Mouse (Mus musculus) testis, adult 2 months (tissue): ENCODE data around the gene Rcn2.

Experiments
- CTCF ChIP-seq: fragments of 200-500 bp; IDR thresholded peaks from 2 replicates; pipeline ENCODE4 v1.5.1; 2012; ENCODE audit warnings: low read depth, mild to moderate bottlenecking, inconsistent platforms, low read length, moderate library complexity; ENCODE audit not compliant: control insufficient read depth, insufficient read depth, insufficient replicate concordance
- POLR2A ChIP-seq: fragments of 200-500 bp; IDR thresholded peaks from 2 replicates; pipeline ENCODE4 v1.6.1; 2012; ENCODE audit warnings: low read depth, mild to moderate bottlenecking, inconsistent platforms, low read length, moderate library complexity; ENCODE audit not compliant: control insufficient read depth

GRCm38 (mm10) chr9:56065011-56065410 is 23.4 kb downstream of the Rcn2 start:
- no peak for TF ChIP-seq CTCF
- no peak for TF ChIP-seq POLR2A
